Mouse (Mus musculus) heart, postnatal 0 days (tissue): Measurements from ENCODE around the gene Fastkd2.

Experiments used
- CTCF ChIP-seq: IDR thresholded peaks from 2 replicates; pipeline ENCODE4 v1.5.1; 2016; ENCODE audit warnings: antibody characterized with exemption, control low read depth, low read depth
- EP300 ChIP-seq: IDR thresholded peaks from 2 replicates; pipeline ENCODE4 v1.6.1; 2016; ENCODE audit warnings: antibody characterized with exemption, low read depth

DNA sequence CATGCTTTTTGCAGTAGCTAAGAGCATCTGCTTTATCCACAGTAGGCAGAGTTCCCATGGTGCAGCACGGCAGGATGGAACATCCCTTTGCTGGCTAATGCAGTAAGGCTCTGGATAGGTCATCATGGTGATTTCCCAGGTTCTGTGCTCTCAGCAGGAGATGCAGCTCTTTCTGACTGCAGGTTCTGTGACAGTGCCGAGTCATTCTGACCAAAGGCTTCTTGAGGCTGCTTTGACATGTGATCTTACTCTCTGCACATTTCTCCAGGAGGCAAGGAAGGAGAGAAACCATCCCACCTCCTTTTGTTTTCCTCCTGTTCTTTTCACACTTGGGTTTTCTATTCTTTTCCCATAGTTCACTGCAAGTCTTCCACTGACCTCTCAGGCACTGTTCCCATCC is 25.6 kb downstream of the Fastkd2 start:
- TF ChIP-seq CTCF (no peak), EP300 (no peak)
